Mouse (Mus musculus) E14TG2a.4 (cell line): ENCODE results near the gene Fbxo21.

ENCODE experiments used
- CTCF ChIP-seq: conservative IDR thresholded peaks from 2 replicates; pipeline ENCODE4 v1.5.1; 2014; ENCODE audit warnings: low read length
- NANOG ChIP-seq: IDR thresholded peaks from 2 replicates; pipeline ENCODE4 v1.6.1; 2014; ENCODE audit warnings: borderline replicate concordance, low read length, mixed read lengths
- POU5F1 ChIP-seq: IDR thresholded peaks from 2 replicates; pipeline ENCODE4 v1.6.1; 2014; ENCODE audit warnings: low read length, borderline replicate concordance

GRCm38 (mm10) chr5:118057508-118058111 is 81.1 kb downstream of the Fbxo21 start:
- no peak for TF ChIP-seq CTCF
- no peak for TF ChIP-seq POU5F1
- no peak for TF ChIP-seq NANOG
